Mouse (Mus musculus): ENCODE measurements around the gene Slc5a2.

Slc5a2 gene

GRCm38 (mm10) chr7:128249998-128250397 lies 15.5 kb upstream of the Slc5a2 start:
- no peak for DNase-seq (ENCODE audit: low spot score in 2 of 2)

- DNase-seq (ENCODE audit: low spot score in 2 of 2): no peak
These were observed 13.5 kb upstream of the Slc5a2 start for GRCm38 (mm10) chr7:128251946-128252345.

GRCm38 (mm10) chr7:128252609-128253008 lies 12.8 kb upstream of the Slc5a2 start:
- DNase-seq (ENCODE audit: low spot score in 2 of 2): no peak

DNA sequence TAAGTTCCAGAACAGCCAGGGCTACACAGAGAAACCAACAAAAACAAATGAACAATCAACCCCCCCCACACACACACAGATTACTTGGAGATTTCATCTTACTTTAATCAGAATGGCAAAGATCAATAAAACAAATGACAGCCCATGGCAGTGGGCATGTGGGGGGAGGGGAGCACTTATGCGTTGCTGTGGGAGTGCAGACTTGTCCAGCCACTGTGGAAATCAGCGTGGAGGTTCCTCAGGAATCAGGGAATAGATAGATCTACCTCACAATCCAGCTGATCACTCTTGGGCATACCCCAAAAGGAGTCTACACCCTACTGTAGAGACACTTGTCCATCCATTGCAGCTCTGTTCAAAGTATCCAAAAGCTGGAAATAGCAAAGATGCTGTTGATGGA lies 10.5 kb upstream of the Slc5a2 start:
- DNase-seq (ENCODE audit: low spot score in 2 of 2): no peak

DNA sequence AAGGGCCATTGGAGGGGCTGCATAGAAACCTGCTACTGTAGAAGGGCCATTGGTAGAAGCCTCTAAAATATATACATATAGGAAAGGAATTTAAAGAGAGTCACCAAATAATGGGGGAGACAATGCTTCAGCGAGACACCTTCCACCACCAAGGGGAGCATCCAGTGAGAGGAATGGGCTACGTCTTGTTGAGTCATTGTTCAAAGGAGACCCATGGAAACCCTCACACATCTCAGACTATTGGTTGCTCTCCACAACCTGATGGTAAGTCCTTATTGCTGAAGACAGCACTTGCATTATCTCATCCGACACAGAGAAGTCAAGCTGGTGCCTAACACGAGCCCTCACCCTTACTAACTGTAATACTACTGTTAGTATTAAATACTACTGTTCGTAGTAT lies 9.7 kb upstream of the Slc5a2 start:
- no peak for DNase-seq (ENCODE audit: low spot score in 2 of 2)

- DNase-seq (ENCODE audit: low spot score in 2 of 2): peak in 1 of 2 experiments; percentile 28
These were observed 8.6 kb upstream of the Slc5a2 start for GRCm38 (mm10) chr7:128256783-128257334.

DNA sequence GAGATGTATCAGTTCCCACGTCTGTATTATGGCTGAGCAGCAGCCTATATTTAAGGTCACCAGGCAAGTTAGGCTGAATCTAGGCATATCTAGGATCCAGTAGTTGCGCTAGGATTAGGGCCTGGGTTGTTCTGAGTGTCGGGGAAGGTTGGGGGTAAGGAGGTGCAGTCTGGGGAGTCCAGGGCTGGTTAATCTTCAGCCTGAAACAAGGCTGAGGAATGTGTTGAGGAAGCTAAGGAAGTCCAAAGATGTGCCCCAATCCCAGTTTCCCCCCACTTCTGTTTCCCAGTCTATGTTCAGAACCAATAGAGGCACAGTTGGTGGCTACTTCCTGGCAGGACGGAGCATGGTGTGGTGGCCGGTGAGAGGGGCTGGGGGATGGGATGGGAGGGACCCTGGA lies 599 bp downstream of the Slc5a2 start:
- DNase-seq (ENCODE audit: low spot score in 2 of 2): no peak

GRCm38 (mm10) chr7:128267391-128267790 lies 1.9 kb downstream of the Slc5a2 start:
- DNase-seq (ENCODE audit: low spot score in 2 of 2): no peak

- no peak for DNase-seq (ENCODE audit: low spot score in 2 of 2)
These were observed 2.4 kb downstream of the Slc5a2 start for GRCm38 (mm10) chr7:128267813-128268212.

- DNase-seq (ENCODE audit: low spot score in 2 of 2): no peak
These were observed 5.0 kb downstream of the Slc5a2 start for GRCm38 (mm10) chr7:128270431-128270850.

GRCm38 (mm10) chr7:128271496-128271895 lies 6.0 kb downstream of the Slc5a2 start:
- no peak for DNase-seq (ENCODE audit: low spot score in 2 of 2)

DNA sequence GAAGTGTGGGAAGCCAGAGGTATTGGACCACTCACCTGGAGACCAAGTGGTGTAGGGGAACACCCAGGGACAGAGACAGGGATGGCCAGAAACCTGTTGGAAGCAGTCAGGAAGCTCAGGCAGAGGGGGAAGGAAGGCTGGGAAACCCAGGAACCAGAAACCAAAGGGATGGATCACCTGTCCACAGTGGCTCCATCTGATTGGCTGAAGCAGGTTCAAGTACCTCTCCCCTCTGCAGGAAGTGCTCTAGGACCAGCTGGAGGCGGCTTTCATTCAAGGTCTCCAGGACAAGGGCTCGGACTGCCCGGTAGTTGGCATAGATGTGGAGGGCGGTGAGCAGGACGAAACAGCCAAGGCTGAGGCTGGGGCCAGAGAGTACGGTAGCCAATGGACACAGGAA lies 10.6 kb downstream of the Slc5a2 start:
- DNase-seq (ENCODE audit: low spot score in 2 of 2): no peak

DNA sequence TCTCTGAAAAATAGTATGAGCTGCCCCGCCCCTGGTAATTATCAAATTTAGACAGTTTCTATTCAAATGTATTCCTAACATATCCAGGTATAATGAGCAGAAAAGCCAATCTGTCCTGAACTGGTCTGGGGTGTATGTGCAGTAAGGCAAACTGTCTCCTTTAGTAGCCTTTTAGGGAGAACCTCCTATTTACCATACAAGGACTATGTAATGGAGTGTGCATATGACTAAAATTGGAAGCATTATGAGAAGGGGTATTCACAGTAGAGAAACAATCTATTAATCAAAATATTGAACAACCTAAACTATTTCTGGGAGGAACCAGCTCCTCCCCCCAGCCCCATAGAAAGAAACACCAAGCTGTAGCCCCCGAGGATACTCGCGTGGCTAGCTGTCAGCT lies 14.3 kb downstream of the Slc5a2 start:
- no peak for DNase-seq (ENCODE audit: low spot score in 2 of 2)

DNA sequence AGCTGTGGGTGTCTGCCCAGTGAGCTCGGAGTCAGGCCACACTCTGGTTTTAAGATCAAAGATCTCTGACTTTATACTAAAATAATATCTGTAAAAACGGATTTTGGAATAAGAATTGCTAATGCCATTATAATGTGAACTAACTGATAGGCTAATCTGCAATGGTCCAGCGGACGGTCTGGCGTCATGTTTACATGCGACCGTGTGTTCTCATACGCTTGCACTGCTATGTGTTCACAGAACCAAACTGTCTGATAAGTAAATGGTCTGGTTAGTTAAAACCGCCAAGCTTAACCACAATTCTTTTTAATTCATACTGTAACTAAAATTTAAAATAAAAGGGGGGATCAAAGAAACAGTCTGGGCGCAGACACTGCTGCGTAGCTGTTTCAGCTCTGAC lies 16.3 kb downstream of the Slc5a2 start:
- DNase-seq (ENCODE audit: low spot score in 2 of 2): no peak

DNA sequence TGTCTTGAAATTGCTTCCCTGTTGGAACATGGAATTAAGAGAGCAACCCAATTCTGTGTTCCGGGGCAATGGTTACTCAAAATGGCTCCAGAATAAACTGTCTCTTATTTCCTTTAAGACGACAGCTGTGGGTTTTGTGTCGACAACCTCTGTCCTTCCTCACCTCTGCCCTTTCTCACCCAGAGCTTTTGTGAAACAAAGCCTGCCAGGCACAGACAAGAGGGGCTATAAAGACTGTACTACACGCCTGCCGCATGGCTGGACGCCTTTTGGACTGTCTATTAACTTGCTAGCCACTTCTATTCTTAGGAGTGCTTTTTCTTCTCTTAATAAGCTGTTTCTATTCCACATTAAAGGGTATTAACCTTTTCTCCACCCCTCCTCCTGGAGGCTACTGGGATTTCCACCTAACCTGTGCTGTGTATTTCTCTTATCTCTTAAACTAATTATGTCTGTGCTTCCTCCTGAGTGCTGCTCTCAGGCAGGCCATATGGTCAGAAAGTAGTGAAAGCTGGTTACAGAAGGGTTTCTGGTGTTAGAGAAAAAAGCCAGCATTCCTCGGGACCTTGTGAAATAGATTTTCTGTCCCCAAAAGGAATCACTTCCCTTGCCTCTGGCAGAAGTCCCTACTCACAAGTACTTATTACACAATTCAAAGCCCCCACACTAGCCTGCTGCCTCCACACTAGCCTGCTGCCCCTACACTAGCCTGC lies 17.2 kb downstream of the Slc5a2 start:
- no peak for DNase-seq (ENCODE audit: low spot score in 2 of 2)

DNA sequence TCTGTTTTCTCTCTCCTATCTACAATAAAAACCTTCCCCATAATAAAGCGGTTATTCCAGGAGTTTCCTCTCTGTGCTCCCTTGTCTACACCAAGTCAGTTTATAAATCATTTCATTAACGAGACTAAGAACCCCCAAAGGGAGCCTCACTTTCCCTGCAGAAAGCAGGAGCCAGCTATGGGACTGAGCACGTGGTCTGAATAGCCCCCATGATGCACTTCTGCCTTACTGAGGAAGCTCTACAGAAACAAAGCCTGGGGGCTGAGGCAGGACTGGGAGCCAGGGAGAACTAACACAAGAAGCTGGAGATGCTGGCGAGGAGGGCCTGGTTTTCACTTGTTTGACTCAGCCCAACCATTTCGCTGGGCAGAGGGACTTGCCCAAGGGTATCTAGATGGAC lies 18.6 kb downstream of the Slc5a2 start:
- no peak for DNase-seq (ENCODE audit: low spot score in 2 of 2)

GRCm38 (mm10) chr7:128285060-128285459 lies 19.6 kb downstream of the Slc5a2 start:
- DNase-seq (ENCODE audit: low spot score in 2 of 2): no peak

GRCm38 (mm10) chr7:128288923-128289544 lies 23.6 kb downstream of the Slc5a2 start:
- DNase-seq (ENCODE audit: low spot score in 2 of 2): no peak

GRCm38 (mm10) chr7:128294785-128295184 lies 29.3 kb downstream of the Slc5a2 start:
- DNase-seq (ENCODE audit: low spot score in 2 of 2): no peak

- DNase-seq (ENCODE audit: low spot score in 2 of 2): no peak
These were observed 31.1 kb downstream of the Slc5a2 start for GRCm38 (mm10) chr7:128296514-128296913.

GRCm38 (mm10) chr7:128297291-128297616 lies 31.8 kb downstream of the Slc5a2 start:
- DNase-seq (ENCODE audit: low spot score in 2 of 2): no peak

DNA sequence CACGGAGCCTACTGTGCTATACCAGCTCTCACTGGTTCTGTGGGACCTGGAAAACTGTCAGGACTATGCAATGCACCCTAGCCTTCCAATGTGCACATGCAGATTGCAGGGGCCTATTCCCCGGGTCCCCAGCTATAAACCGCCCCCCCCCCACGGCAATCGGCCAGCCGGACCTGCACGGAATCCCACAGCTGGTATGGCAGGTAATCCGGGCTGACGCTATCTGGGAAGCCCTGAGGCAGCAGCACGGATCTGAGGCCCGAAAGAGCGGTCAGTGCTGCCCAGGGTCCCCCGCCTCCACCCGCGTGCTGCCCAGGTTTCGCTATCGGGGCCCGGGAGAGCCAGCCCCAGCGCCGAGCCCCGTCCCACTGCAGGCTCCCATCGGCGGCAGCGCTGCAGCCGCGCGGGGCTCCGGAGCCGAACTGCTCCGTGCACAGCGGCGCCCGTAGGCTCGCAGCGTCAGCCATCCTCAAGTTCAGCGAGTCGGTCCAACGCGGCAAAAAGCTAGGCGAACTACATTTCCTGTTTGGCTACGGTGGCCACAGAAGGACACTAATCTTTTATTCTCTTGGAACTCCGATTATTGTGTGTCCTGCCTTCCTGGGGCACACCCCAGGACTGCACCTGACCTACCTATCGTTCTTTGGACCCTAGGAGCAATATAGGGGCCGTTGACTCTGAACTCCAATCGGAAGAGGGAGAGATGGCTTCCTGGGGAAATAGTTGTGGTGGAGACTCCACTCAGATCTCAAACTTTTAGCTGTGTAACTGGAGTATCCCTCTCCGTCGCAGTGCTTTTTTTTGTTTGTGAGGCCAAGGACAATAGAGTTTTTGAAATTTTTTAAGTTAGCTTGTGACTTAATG lies 32.4 kb downstream of the Slc5a2 start, which contains the start of gene BC017158:
TSS of gene BC017158 (minus strand) at position 554 of the 864 bp plus-strand sequence.
- DNase-seq (ENCODE audit: low spot score in 2 of 2): peak; percentile 73 to 80

All from heart, adult 9 months (tissue).